Mouse (Mus musculus): ENCODE data around the gene Ndrg2.

DNA sequence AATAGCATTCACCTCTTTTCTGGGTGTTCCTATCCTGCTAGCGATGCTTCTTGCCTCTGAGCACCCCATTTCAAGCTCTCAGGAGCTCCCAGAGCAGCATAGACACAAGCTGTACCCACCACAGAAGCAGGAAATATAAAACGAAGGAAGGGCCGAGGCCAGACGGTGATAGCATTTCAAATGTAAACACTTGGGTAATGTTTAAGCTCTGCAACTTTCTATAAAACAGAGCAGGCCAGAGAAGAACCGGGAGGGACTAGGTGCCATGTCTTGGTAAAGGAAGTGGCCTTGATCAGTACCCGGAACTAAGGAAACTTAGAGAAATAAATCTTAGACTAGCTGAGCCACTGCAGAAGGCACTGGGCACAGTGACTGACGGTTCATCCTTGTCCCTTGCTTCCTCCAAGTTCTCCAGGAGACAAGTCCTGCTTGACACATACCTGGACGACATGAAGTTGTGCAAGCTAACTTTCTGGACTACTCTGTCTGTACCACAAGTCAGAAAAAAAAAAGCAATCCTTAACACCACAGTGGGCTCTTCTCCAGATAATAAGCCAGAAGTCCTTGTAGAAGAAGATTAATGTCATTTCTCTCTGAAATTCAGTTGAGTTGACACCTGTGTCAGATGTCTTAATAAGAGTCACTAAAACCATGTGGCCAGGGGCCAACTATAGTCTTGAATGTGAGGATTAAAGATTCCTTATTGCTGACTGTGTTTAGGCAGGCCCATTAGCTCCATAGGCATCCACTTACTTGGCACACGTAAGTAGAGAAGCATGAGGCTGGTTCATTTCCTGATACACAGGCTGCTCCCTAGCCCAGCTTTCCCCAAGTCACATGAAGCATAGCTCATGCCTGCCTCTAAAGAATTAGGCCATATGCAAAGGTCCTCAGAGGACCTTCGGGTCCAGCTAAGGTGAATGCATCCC is 18.4 kb upstream of the Ndrg2 start:
- TF ChIP-seq CTCF (IDR thresholded peaks at IDR 0.05; ENCODE audit: borderline replicate concordance, insufficient read depth, low read length) (no peak), POLR2A (IDR thresholded peaks at IDR 0.05; ENCODE audit: low read depth, low read length) (no peak)

All from embryonic fibroblast, embryonic 13.5 days (primary cell).